Mouse (Mus musculus) cerebellum, adult 11-12 months (tissue): Measurements from ENCODE around the gene Pcare.
"Not testable (repeated sequence)": the region's sequence is repeated elsewhere in the genome, so short reads cannot be mapped to it uniquely, and the experiment has no call there.

Source experiments
- DNase-seq: peaks from one replicate; pipeline ENCODE4 v3.0.0; 2022

Gene Pcare

DNA sequence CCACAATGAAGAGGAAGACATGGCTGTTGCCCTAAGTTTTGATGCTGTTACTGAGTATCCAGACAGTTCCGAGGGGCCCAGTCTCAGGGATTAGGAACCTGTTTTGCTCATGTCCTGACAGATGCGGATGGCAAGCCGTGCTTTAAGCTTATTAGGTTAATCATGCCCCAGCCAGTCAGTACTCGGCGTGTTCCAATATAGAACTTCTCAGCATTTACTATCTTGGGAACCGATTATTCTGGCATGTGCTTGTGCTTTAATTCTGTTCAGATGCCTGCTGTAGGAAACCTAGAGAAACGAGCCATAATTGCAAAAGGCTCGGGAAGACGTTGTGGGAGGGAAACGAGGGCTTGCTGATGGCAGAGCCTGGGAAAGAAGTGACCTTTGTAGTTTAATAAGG, at the start of gene Pcare:
TSS of gene Pcare (minus strand) at position 64 of the 400 bp plus-strand sequence.
- DNase-seq: no peak

DNA sequence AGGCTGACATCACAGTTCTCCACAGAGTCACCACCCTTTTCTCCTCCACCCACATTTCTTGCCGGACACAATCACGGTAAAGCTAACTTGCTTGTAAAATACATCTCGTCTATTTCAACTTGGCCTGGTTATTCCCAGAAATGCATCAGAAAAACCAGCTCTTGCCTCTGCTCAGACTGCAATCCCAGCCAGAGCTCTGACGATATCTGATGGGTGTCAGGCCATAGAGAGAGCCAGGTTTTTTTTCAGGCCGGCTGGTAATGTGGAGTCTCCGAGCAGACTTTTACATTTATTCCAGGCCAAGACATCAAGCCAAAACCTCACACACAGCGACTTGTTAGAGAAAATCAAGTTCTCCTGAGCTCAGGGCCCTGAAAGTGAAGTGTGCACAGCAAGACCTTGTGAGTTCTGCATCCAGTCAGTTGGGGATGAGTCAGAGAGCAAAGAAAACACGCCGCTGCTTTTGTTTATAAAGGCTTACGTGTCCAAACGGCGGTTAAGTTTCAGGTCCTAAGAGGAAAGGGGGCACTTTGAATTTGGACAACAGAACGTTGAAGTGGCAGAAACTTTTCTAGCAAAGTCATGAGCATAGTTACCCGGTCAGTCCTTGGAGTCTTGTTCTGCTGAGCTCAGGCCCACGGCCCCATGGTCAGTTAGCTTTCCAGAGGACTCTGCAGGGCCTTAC, 43.0 kb upstream of the Pcare start:
- DNase-seq: no peak

DNA sequence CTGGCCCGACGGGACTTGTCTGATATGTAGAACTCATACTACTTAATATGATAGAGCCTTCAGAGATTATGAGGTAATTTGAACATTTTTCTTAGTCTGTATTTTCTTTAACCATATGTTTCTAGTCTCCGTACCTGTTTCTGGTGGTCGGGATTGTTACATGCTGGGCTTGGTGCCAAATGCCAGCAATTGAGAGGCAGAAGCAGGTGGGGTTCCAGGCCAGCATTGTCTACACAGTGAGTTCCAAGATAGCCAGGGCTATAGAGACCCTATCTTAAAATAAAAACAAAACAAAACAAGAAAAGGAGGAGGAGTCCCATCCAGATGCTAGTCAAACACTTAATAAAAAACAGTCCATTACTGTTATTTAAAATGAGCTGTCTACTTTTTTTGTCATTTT, 38.9 kb upstream of the Pcare start:
- DNase-seq: no peak

DNA sequence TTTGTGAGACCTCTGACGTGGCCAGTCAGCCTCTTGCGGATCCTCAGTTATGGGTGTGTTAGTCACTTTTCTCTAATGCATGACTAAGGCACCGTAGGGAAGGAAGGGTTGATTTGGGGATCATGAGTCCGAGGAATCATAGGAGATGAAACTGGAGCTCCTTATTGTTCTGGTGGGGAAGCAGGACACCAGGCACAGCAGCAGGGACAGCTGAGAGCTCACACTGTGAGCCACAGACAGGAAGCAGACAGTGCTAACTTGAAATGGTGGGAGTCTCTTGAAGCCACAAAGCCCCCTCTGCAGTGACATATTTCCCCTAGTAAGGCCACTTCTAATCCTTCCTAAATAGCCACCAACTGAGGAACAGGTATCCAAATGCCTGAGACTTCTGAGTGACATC, 38.4 kb upstream of the Pcare start:
- DNase-seq: no peak

DNA sequence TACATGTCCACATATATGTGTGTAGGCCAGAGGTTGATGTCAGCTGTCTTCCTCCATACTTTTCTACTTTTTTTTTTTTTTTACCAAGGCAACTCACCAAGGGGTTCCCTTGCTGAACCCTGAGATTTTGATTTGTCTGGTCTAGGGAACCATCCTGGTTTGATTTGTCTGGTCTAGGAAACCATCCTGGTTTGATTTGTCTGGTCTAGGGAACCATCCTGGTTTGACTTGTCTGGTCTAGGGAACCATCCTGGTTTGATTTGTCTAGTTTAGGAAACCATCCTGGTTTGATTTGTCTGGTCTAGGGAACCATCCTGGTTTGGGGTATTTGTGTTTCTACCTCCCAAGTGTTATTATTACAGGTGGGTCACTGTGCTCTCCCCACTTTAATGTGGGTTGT, 33.8 kb upstream of the Pcare start:
- no peak for DNase-seq

DNA sequence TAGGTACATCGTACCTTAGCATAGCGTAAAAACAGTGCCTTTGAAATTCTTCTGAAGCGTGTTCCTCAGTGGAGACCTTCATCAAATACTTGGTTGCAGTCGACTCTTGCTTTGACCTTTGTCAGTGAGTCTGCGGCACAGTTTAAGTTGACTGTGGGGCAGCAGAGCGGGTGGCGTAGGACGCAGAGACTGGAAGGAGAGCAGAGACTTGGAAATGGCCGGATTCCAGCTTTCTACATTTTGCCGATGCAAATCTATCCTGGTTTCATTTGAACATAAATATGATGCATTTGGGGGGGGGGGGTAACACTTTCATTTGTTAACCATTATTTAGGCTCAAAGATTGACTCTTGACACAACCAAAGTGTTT, 30.7 kb upstream of the Pcare start:
- DNase-seq: no peak

DNA sequence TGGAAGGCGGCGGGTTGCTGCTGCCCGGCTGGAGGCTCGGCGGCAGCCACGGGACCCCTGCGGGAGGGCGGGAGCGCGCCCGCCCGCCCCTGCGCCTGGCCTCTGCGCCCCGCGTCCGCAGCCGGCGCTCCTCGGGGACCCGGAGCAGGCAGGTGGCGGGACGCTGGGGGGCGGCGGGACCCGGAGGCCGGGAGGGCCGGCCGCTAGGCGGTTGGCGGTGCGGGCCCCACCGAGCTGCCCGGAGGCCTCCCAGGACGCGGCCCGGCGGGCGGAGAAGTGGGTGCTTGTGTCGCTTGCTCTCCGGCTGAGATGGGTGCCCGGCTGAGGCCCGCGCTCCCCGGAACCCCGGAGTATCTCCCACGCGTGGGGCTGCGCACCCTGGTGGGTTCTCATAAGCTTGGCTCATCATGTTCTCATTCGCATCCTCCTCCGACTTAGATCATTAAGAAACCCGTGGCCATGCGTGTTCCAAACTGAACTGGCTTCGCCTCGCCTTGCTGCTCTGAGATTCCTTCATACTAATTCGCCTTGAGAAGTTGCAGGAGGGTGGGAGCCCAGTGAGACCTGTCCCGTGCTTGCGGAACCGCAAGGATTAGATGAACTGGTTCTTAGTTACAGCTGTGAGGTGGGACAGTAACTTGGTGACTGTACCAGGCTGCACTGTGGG, 30.1 kb upstream of the Pcare start:
- DNase-seq: no peak

DNA sequence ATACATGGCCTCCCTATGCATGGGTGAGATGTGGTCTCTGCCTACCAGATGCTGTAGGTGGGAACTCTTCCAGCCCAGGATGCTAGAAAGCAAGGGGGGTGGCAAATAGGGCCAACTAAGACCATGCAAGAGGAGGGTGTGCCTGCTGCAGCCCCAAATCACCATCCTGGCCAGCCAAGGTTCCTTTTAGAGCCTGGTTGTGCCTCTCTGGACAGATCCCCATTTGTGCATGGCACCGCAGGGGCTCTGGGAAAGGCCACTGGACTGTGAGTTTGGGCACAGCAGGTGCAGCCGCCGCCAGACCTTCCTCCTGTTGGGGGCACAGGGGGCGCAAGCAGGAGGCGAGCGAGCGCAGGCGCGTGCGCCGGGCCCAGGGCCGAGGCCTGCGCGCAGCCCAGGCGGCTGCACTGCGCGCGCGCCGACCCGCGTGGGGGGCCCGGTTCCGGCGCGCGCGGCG, 29.6 kb upstream of the Pcare start:
- no peak for DNase-seq

DNA sequence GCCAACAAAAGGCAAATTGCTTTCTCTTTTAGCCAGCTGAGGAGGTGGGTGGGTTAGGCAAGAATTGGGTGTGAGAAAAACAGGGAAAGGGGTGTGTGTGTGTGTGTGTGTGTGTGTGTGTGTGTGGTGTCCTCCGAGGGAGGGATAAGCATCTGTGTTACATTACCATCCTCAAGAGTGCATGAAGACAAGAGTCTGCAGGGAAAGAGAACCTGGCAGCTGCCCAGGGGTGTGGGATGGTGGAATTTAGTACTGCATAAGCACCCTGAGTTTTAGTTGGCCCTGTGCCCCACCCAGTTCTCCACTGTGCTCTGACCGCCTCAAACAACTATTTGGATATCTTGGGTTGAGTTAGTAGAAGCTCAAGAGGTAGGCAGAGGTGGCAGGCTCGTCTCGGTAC, 28.3 kb upstream of the Pcare start:
- no peak for DNase-seq

DNA sequence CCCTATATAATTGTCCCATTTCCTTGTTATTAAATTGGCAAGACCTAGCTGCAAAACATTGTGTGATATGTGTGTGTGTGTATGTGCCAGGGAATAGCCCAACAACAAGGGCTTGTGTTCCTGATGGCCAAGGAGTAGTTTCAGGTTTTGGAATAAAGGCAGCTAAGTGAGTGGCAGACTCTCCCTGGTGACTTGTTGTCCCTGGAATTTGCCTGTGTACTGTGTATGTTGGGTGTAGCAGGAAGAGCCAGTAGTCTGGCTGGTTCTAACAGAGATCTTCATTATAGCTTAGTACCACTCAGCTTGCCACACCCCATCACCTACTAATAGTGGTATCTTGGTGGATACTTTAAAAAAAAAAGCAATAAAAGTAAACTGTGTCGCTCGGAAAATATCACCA, 27.8 kb upstream of the Pcare start:
- no peak for DNase-seq

DNA sequence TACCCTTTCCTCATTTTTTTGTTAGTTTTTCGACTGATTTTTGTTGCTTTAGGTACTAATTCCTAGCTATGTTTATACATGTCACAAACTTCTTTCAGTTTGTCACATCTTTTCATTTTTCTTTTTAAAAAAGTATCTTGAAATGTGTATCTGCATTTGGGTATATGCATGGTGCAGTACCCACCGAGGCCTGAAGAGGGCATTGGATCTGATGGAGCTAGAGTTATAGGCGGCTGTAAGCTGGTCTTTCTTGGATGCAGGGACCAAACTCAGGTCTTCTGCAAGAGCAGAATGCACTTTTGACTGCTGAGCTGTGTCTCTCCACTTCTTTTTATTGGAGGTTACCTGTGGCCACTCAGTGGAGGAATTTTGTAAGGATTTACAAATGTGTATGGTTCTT, 26.0 kb upstream of the Pcare start:
- no peak for DNase-seq

DNA sequence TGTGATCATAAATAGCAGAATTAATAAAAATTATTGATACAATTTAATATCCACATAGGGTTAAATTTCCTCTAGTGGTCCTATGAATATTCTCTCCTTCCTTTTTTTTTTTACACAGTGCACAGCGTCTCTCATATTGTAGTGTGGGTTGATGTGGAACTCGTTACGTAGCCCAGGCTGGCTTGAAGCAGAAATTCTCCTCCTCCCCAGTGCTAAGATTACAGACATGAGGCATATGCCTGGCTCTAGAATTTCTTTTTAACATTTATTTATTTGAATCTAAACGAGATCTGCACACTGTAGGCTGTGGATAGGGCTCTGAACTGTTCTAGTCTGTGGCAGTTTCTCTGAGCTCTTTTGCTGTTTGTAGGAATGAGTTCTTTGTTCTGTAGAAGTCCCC, 22.6 kb upstream of the Pcare start:
- DNase-seq: no peak

DNA sequence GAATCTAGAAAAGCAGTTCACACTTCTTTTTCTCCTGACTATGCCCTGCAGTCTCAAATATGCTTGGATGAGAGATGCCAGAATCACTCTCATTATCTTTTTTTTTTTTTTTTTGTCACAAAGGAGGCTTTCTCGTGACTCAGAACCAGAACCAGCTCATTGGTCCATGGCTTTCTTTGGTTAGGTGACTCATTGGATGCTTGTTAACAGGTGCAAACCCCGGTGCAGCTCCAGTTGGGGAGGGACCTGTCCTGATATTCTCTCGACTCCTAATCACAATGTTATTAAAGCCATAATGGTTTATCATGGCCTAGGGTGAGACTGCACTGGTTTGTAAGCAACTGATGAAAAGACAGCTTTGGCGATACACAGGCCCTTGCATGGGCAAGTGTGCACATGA, 21.5 kb upstream of the Pcare start:
- DNase-seq: no peak

DNA sequence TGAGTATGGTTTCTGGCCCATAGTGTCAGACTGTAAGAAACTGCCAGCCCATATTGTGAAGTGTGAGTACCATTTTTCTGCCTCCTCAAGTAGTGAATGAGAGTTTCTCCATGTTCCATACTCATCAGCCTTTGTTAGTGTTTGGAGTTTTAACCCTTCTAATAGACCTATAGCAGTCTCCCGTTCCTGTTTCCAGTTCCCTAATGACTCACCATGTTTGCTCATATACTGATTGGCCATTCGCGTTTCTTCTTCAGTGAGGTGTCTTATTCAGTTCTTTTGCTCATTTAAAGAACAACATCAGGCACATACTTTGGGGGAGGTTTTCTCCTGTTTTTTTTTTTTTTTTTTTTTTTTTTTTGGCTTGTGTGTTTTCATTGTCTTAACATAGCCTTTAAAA, 18.0 kb upstream of the Pcare start:
- no peak for DNase-seq

DNA sequence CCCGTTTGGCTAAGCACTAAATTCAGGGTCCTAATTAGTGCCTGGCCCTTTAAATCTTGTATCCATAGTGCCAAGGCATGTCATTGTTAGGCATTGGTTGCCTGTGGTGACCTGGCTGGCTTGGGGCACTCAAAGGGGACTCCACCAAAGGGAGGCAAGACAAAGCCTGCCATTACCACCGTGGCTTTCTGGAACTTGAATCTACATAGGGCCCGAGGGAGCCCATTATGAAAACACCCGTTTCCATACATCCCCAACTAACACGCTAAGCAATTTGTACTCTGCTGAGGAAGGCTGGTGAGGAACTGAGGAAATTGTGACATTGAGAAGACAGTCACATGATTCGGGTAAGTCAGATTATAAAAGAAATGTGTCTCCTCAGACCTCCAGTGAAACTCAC, 16.9 kb upstream of the Pcare start:
- no peak for DNase-seq

DNA sequence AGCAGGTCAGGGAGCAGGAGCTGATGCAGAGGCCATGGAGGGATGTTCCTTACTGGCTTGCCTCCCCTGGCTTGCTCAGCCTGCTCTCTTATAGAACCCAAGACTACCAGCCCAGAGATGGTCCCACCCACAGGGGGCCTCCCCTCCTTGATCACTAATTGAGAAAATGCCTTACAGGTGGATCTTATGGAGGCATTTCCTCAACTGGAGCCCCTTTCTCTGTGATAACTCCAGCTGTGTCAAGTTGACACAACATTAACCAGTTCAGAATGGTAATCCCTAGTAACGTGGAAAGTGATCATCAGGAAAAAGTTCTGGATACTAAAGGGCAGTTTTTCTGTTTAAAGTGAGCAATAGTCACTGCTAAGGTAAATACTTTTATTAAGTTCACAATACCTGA, 15.5 kb upstream of the Pcare start, which contains the start of gene Clip4:
TSS of gene Clip4 (plus strand) at position 301 of the 400 bp plus-strand sequence.
- not testable (repeated sequence) for DNase-seq

DNA sequence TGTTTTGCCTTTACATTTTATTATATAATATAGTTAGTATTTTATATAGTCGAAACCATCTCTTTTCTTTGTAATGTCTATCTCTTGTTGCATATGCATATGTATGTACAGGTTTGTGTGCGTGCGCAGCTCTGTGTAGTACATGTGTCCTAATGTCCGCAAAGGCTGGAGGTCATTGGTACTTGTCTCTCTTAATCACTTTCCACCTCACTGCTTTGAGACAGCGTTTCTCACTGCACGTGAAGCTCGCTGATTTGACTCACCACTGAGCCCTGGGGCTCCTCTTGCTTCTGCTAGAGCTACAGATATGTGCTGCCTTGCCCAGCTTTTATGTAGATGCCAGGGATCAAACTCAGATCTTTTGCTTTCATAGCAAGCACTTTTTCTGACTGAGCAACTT, 7.8 kb upstream of the Pcare start:
- no peak for DNase-seq

DNA sequence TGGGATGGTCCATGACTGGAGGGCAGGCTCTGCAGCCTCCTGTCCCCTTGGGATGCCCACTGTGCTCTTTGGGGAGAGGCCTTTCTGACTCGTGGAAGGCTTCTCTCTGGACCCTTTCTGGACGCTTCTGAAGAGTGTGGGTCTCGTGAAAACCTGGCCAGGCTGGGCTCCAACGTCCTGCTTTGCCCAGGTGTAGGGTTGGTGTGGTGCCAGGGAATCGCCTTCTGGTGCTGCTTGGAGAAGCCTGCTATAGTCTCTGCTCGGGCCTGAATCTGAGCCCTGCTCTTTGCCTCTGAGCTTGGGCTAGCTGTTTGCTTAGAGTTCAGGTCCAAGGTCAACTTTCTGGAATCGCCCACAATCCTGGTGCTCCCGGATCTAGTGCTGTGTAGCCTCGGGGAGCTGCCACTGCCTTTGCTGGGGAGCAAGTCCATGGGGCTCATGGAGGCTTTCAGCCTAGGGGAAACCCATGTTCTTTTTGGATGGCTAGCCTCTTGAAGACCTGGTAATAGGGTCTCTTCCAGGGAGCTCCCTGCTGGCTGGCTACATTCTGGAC, 3.0 kb downstream of the Pcare start:
- DNase-seq: peak; percentile 12

DNA sequence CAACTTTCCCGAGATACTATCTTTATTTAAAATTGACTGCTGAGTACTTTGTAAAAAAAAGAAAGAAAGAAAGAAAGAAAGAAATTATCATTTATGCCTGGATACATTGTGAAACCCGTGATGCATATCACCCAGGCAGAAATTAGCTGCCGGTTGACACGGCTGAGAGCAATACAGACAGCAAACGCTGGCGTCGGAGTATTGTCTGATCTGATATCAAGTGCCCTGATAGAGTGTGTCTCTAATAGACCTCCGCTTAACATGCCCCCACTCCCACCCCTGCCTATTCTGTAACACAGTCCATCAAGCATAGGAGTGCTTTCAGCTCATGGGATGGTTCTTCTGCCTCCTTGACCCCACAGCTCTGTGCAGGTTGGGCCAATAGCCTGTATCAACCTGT, 5.1 kb downstream of the Pcare start:
- DNase-seq: no peak

DNA sequence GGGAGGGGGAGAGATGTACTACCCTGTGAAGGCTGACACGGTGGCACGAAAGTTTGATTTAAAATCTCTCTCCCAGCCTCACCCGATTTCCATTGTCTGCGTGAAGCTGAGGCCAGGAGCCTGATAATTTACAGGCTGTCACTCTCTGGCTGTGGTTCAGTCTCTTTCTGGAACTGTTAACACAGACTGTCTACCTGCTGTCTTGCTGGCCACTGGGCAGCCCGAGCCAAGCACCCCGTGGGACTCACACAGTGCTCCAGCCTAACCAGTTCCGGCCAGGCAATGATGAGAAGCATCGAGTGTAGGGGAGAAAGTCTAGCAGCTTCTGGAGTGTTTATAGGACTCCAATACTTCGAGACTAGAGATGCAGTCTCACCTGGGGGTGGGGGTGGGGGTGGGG, 6.6 kb downstream of the Pcare start:
- DNase-seq: peak; percentile 61

DNA sequence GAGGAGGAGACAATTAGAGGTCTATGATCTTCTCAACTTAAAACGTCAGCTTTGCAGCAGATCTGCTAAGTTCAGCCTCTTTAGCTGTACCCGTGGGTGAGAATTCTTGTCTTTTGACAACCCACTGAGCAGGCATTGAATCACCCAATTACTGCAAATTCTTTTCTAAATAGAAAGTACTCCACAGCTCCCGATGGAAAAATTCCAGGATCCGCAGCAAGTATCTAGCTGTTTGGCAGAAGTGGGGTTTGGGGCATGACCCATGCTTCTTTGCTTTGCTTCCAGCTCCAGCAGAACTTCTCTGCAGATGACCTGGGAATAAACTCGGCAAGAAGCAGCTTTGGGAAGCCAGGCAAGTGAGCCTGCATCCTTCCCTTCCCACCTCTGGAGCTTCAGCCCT, 9.8 kb downstream of the Pcare start:
- no peak for DNase-seq

DNA sequence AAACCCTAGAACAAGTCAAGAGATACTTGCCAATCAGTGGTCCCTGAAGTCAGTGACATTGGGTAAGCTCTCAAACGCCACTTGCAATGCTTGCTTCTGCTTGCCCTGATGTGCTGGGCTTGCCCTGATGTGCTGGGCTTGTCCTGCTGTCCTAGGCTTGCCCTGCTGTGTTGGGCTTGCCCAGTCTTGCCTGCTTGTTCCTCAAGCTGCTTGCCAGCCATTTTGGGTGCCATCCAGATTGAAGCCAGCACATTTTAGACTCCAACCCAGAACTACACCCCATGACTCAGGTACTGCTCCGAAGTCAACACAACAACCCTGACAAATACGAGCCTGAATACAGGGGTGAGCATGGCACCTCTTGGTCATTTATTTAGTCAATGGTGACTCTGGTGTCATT, 10.5 kb downstream of the Pcare start:
- no peak for DNase-seq

DNA sequence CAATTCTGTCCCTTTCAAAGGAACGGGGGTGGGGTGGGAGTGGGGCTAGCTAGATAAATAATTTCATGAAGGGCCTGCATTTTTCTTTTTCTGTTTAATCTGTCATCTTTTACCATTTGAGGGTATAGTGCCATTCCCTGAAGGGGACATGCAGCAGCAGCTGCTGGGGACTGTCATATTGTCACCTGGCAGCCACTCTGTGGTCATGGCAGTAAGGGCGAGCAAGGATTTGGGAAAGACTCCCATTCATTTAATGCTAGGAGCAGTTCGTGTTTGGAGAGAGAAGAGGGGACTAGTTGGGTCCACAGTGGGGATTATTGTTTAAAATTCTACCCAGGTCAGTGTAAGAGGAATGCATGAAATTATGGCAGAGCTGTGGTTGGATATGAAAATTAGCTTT, 16.3 kb downstream of the Pcare start:
- DNase-seq: no peak

DNA sequence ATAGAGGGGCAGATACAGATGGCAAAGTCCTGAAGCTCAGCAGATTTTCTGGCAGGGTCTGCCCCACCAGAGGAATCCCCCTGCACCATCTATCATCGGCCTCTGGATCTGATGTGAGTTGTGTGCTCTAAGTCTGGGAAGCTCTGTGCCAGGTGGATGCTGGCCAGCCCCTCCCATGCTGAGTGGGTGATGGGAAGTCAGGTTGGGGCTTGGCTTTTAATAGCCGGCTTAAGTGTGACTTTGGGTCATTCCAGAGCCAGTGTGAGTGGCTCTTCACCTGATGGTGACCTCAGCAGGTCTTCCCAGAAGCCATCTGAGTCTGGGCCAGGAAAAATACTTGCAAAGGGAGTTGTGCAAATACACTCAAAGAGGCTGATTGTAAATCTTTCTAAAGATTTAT, 22.0 kb downstream of the Pcare start:
- no peak for DNase-seq

DNA sequence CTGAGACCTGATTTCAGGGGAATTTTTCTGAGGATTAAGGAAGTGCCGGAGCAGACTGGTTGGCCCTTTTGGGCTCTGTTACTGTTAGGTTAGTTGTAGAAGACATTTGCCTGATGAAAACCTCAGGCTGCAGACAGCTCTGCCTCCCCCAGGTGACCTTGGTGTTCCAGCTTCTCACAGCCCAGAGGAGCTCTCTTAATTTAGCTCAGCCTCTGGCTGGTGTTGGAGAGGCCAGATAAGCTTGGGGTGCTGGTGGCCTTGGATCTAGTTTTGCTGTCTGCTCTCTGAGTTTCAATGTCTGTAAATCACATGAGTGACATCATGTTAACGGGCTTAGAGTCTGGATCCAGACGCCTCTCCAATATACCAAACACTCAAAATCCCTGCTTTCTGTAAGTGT, 31.7 kb downstream of the Pcare start:
- no peak for DNase-seq
